Mouse (Mus musculus) bone marrow, adult 2 months (tissue): Measurements from ENCODE around the gene Rab6a.

ENCODE experiments used
- CTCF ChIP-seq: fragments of 200-500 bp; IDR thresholded peaks from 2 replicates; pipeline ENCODE4 v1.5.1; 2011; ENCODE audit warnings: low read length, control low read depth; ENCODE audit not compliant: control insufficient read depth, insufficient read depth
- POLR2A ChIP-seq: fragments of 200-500 bp; IDR thresholded peaks from 2 replicates; pipeline ENCODE4 v1.6.1; 2011; ENCODE audit warnings: low read depth, mild to moderate bottlenecking, control low read depth, low read length, borderline replicate concordance; ENCODE audit not compliant: control insufficient read depth

- no peak for TF ChIP-seq POLR2A
- peak; percentile 38 for TF ChIP-seq CTCF
Observed at GRCm38 (mm10) chr7:100684538-100684937, 77.3 kb downstream of the Rab6a start.
